Mouse (Mus musculus): ENCODE measurements around the gene Crybg1. TPM values are rescaled to one million over a fixed set of nuclear protein-coding genes. Genes with fewer than 3 reads are reported as not detected.

Crybg1 gene
- total RNA-seq, 2 experiments from 2014 or later, result 0.32 to 0.40 TPM

DNA sequence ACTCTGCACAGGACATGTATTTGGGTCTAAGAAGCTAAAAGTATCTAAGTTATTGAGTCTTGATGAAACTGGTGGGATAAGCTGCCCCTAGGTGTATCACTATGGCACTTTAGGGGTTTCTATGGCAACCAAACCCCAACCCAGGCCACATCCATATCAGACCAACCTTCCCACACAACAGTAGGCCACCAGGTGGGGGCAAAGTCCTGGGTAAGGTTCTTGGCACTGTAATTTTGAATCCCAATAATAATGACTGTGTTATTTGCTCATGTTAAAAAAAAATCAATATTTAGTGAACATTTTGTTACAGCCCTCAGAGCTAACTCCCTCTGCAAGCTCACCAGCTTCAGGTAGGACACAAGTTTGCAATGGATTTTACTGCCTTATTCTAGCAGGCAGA is 38.2 kb downstream of the Crybg1 start:
- no peak for DNase-seq (ENCODE audit: extremely low spot score in 1 of 2, low spot score in 1 of 2)

DNA sequence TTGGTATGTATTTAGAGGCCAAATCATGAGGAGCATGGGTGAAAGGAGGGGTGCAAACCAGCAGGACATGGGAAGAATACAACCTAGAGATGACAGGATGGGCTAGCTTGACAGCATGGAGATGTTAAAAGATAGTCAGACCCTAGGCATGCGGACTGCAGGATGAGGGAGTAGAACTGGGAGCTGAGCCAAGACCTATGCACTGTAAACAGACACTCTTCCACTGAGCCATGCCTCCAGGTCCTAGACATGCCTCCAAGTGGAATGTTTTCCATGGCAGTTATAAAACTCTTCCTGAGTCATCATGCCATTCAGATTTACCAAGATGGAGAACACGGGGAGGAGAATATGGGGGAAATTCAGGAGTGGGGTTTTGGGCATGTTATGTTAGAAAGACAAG is 53.9 kb downstream of the Crybg1 start:
- no peak for DNase-seq (ENCODE audit: extremely low spot score in 1 of 2, low spot score in 1 of 2)

DNA sequence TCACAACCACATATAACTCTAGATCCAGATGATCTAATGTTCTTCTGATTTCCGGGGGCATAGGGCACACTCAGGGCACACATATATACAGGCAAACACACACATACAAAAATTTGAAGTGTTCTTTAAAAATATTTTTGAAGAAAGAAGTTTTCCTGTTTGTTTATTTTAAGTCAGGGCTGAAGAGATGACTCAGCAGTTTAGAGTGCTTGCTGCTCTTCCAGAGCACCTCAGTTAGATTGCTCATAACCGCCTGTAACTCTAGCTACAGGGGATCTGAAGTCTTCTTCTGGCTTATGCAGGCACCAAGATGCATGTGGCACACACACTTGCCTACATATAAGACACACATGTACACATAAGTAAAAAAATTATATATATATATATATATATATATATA is 56.9 kb downstream of the Crybg1 start:
- no peak for DNase-seq (ENCODE audit: extremely low spot score in 1 of 2, low spot score in 1 of 2)

DNA sequence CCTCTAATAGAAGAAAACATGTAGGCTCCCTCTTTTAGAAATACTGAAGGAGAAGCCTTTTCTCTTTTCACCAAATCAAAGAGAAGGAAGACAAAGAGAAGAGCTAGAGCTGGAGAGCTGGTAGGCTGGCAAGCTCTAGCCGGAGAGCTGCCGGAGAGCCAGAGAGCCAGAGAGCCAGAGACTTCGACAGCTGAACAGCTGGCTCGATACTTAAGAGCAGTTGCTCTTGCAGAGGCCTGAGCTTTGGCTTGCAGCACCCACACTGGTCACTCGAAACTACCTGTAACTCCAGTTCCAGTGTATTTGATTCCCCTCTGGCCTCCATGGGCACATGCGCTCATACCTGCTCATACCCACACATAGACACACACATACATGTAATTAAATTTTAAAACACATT is 68.3 kb downstream of the Crybg1 start:
- no peak for DNase-seq (ENCODE audit: extremely low spot score in 1 of 2, low spot score in 1 of 2)

DNA sequence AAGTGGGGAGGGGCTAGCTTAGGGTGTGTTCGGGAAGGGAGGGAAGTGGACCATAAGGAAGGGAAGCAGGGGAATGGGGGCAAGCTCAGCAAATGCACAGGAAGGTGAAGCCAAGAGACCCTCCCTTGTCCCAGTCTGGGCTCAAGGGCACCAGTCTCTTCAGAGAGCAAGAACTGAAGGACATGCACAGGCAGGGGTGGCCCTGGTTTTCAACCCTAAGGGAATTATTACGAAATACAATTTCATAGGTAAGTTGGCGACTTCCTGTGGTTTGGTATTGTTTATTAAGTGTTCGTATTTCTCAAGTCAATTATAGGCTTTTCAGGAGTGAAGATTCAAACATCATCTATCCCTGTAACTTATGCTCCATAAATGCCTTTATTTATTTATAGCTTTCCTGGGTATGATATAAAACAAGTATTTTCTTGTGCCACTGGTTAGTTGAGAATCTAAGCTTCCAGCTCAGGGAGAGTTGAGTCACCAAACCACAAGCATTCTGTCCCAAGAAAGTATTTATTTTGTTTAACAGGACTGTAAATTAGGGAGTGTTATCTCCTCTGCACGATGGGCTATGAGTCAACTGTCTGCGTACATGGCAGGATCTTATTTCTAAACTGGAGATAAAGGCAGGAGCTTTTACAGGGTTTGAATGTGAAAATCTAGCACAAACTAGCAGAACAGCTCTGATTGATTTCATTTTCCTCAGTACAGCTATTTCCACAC is 69.7 kb downstream of the Crybg1 start:
- DNase-seq (ENCODE audit: extremely low spot score in 1 of 2, low spot score in 1 of 2), result no peak

DNA sequence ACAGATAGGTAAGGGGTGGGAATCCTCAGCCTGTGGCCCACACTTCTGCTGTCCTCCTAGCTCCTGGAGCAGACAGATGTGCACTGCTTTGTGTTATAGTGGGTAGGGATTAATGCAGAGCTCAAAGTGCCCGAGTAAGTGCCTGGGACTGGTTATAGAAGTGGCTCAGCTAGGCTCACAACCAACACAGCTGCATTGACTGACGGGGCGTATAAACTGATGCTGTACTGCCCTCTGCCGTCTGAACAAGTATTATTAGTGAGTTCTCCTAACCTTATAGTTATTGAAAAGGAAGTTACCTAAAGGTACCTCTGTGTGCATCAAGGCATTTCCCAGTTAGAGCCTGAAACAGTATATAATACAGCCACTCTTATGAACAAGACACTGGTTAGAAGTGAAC is 77.6 kb downstream of the Crybg1 start:
- DNase-seq (ENCODE audit: extremely low spot score in 1 of 2, low spot score in 1 of 2), result peak; percentile 18 to 65

DNA sequence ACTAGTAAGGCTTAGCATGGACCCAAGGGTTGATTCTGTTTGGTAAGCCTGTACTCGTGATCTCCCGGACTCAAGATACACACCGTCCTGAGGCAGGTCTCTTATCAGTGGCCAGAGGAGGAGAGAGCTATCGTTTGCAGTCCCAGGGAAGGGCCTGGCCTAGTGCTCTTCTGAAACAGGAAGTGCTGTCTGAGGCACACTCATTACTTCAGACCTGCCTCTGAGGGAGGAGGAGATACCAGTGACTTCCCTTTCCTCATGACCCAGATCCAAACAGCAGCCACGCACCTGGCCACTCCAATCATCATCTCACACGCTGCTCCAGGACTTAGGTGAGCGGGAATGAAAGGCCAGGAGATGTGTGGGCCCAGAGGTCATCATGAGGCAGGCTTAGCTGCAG is 79.5 kb downstream of the Crybg1 start:
- no peak for DNase-seq (ENCODE audit: extremely low spot score in 1 of 2, low spot score in 1 of 2)

DNA sequence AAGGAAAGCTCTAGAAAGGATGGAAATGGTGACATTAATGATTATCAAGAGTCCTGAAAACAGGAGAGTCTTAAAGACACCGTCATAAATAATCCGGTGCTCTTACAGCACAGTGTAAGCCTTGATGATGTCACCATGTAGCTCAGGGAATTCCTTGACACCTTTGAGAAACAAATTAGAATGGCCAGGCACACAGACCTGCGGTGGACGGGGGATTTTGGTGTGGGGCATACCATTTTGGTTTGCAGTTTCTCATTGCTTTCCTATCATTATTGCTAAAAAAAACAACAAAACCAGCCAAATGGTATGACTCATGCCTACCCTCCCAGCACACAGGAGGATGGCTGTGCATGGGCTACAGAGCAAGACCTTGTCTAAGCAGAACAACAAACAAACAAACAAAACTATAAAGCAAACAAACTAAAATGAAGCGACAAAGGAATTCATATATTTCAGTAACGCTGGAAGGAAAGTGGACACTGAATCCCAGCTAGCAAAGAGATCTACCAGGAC is 82.7 kb downstream of the Crybg1 start:
- DNase-seq (ENCODE audit: extremely low spot score in 1 of 2, low spot score in 1 of 2), result no peak

DNA sequence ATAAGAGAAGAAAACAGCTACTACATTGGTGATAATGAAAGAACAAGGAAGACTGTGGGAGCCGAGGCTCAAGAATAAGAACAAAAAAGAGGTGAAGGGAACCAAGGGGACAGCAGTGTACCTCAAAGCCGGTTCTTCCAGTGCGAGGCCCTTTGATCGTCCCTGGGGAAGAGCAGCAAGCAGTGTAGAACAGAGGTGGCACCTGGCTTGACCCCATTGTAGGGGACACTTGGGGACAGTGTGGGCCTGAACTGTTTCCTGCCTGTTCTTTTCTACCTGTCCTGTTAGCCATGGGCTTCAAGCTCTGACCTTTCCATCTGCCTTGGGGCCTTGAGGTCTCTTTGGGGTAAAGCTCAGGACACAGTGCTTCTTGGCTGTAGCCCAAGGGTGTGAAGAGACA is 85.7 kb downstream of the Crybg1 start:
- DNase-seq (ENCODE audit: extremely low spot score in 1 of 2, low spot score in 1 of 2), result no peak

DNA sequence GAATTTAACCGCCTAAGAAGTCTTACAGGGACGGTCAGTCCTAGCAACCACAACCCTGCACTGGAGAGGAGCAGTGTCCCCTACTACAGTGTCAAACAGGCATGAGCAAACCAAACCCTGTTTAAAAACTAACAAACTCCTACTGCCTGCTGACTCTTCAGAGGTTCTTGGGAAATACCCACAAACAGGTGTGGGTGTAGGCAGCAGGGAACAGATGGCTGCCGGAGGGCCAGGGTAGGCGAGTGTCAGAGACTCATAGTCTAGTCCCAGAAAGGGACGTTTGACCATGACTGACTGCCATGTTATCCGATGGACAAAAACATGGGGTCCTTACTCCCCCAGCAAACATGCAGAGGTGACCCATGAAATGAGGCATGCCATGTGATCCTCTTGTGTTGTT is 97.7 kb downstream of the Crybg1 start:
- DNase-seq (ENCODE audit: extremely low spot score in 1 of 2, low spot score in 1 of 2), result no peak

DNA sequence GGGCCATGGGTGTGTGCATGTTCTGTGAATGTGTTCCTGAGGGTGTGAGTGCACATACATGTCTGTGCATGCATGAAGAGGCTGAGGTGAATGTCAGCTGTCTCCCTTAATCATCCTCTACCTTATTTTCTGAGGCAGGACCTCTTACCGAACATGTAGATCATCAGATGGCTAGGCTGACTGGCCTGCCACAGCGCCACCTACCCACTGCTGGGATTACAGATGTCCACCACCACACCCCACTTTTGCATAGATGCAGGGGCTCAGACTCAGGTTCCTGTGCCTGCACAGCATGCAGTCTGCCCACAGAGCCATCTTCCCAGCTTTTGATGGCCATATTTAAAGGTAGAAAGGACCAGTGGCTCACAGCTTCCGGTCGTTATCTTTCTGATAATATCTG is 103.9 kb downstream of the Crybg1 start:
- DNase-seq (ENCODE audit: extremely low spot score in 1 of 2, low spot score in 1 of 2), result no peak

DNA sequence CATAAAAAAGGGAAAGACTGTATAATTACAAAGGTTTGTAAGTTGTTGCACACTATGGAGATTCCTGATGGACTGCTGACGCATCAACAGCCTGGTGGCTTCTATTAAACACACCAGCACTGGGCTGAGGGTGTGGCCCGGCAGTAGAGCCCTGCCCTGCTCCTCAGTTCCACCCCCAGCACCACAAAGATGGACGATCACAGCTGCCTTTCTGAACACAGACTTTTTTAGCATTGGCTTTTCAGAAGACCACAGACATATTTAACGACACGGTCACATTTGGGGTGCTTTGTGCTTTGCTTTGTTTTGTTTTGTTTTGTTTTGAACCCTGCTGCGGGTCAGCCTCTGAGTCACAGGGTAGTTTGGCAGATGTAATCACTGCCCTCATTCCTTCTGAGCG is 105.0 kb downstream of the Crybg1 start:
- DNase-seq (ENCODE audit: extremely low spot score in 1 of 2, low spot score in 1 of 2), result no peak

DNA sequence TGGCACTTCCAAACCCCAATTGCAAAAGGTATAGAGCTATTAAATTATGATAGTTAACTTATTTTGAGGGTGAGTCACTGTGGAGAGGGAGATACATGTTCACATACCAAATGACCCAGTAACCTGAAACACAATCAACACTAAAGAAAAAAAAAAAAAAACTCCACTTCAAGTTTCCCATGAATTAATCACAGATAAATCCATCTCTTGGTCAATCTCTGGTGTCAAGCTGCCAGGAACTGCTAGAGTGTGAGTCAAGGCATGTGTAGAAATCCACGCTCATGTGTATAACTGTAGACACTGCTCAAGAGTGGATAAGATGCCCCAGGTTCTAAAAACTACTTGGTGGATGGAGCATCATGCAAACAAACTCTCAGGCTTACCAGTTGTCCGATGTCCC is 109.5 kb downstream of the Crybg1 start:
- DNase-seq (ENCODE audit: extremely low spot score in 1 of 2, low spot score in 1 of 2), result no peak

DNA sequence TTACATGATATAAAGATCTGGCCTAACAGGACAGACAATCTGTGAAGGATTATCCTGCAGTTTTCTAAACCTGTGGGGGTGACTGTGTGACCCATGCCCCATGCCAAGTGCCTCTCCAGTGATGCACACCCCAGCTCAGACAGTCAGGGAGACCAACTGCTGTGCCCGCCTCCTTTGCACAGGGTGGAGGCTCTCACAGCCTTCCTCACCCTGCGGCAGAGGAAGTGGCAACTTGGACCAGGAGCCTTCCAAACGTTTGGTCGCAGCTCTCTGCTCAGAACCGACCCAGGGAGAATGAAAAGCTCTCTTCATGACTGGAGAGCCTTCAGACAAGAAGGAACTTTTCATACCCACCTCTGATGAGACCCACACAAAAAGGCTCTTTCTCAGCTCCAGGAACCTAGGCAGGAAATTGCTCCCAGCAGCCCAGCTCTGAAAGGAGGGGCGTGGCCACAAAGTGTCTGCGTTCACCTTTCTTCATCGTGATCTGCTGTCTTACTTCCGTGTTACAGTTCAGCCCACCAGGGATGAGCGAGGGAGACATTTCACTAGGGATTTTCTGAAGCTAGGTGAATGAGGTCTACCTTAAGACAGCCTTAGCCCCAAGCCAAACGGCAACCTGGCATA is 110.6 kb downstream of the Crybg1 start:
- DNase-seq (ENCODE audit: extremely low spot score in 1 of 2, low spot score in 1 of 2), result no peak

DNA sequence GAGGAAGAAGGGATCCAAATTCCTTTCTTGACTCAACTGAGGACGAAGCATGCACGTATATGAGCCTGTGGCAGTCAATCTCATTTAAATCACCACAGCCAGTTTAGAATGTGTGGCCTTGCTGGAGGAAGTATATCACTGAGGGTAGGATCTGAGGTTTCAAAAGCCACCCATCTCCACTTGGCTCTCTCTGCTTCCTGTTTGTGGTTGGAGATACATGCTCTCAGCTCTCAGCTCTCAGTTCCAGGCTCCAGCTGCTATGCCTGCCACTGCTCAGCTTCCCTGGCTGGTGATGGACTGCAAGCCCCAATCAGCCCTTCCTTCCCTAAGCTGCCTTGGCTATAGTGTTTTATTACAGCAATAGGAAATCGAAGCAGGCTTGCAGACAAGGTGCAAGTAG is 119.1 kb downstream of the Crybg1 start:
- DNase-seq (ENCODE audit: extremely low spot score in 1 of 2, low spot score in 1 of 2), result no peak

DNA sequence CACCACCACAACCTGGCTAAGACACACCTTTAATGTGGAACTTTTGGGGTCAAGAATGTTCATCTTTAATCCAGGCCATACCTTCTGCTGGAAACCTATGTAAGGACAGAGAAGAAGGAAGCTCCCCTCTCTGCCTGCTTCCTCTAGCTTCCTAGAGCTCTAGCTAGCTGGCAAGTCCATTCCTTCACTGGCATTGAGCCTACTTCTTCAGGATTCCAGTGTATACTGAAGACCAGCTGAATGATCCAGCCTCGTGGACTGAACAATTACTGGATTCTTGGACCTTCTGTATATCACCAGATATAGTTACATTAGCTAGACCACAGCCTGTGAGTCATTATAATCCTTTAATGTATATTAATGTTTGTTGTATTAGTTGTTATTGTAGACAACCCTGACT is 121.4 kb downstream of the Crybg1 start:
- no peak for DNase-seq (ENCODE audit: extremely low spot score in 1 of 2, low spot score in 1 of 2)

DNA sequence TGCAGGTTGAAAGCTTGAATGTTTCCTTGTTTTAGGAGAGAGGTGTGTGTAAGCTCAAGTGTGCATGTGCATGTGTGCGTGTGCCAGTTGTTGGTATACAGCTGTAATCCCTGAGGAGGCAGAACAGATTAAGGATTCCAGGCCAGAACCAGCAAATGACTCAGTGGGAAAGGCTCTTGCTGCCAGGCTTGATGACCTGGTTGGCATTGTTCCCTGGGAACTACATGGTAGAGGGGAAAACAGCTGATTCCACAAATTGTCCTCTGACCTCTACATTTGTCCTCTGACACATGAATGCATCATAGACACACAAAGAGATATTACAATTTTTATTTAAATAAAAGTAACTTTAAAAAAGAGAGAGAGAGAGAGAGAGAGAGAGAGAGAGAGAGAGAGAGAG is 122.5 kb downstream of the Crybg1 start:
- DNase-seq (ENCODE audit: extremely low spot score in 1 of 2, low spot score in 1 of 2), result no peak

DNA sequence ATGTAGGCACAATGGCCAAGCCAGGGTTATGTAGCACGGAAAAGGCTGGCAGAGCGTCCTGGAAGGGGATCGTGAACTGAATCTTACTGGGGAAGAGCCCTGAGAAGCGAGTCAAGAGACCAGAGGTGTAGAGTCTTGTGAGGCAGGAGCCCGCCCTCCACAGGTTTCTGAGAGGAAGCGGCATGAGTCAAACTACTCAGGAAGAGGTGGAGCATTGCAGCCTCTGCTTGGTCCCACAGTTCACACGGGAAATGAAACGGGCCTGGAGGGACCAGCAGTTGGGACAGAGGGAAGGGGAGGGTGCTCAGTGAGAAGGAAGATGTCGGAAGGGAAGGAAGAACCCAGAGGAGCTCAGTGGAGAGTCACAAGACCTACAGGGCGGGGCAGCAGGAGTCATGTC is 123.9 kb downstream of the Crybg1 start:
- DNase-seq (ENCODE audit: extremely low spot score in 1 of 2, low spot score in 1 of 2), result no peak

DNA sequence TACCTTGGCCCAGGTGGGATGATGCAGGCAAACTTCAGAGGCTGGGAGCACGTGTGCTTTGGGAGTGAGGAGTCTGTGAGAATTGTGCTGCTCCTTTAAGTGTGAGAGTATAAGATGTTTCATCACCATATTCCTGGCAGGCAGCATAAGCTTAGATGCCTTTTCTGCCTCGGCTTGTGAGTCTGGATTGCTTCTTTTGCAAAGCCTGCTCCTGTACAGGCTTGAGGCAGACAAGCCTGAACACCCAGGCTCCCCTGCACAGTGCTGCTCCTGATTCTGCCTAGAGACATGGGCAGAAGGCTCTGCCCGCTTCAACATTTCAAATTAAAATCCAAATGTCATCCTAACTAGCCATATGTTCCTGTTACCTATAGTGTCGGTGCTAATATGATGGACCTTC is 128.5 kb downstream of the Crybg1 start:
- no peak for DNase-seq (ENCODE audit: extremely low spot score in 1 of 2, low spot score in 1 of 2)

DNA sequence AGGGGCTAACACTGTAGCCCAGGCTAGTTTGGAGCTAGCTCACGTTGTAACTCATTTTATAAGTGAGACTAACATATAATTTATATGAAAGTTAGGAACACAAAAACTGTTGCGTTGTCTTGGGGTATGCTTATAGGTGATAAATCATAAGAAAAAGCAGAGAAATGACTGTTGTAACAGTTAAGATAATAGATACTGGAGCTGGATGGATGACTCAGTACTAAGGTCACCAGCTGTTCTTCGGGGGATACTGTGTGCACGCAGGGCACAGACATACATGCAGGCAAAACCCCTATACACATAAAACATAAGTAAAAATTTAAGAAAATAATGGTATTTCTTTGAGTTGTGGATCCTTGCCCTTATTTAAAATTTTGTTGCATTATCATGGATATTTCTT is 130.1 kb downstream of the Crybg1 start:
- DNase-seq (ENCODE audit: extremely low spot score in 1 of 2, low spot score in 1 of 2), result no peak

DNA sequence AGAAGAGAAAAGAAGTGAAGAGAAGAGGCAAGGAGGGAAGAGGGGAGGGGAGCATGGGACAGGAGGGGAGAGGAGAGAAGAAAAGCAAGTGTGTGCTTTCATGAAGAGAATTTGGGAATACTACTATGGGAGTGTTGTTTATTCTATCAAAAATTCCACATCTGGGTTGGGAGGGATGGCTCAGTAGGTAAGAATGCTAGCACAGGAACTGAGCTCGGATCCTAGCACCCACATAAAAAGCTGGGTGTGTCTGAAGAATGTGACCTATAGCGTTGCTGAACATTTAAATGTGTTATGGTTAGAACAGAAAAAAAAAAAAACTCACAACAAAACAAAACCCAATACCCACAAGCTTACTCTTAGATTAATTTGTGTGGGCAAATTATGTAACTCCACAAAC is 133.0 kb downstream of the Crybg1 start:
- no peak for DNase-seq (ENCODE audit: extremely low spot score in 1 of 2, low spot score in 1 of 2)

DNA sequence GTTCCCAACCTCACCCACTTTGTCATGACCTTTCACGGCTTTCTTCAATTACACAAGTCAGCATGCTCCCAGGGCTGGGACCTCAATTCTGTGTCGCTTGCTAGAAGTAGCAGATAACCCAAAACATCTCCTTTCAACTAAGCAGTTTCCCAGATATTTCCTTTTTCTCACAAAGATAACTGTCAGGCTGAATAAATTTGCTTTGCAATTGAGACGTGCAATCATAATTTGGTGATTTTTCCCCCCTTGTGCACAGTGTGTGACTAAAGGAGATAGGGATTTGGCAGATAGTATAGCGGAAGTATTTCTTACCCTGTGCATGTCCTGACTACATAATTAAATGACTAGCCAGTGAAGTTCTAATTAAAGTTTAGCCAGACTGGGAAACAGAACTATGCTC is 134.8 kb downstream of the Crybg1 start:
- no peak for DNase-seq (ENCODE audit: extremely low spot score in 1 of 2, low spot score in 1 of 2)

Measured in layer of hippocampus, postnatal 25 days (tissue).